Mouse (Mus musculus): ENCODE measurements around the gene Adgra3. TPM values are rescaled to one million over a fixed set of nuclear protein-coding genes. Genes with fewer than 3 reads are reported as not detected.

The Adgra3 gene
- total and polyA plus RNA-seq, 2 experiments from 2014 or later, result 6.7 to 32.7 TPM

DNA sequence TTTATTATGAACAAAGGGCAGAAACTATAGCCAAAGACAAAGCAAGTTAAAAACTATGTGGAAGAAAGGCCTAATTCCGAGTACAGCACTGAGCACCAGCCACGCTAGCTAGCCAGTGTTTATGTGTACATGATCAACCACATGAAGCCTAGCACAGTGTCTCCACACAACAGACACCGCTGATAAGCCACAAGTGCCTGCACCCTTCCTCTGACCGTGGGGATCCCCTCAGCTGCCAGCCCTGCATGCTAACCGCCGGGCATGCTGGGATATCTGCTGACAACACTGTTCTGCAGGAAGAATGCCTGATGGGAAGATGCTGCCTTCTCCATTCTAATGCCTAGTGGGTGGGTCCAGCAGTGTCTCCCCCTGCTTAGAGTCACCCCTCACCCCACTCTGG lies 34.7 kb downstream of the Adgra3 start:
- TF ChIP-seq EP300 (IDR thresholded peaks at IDR 0.05; ENCODE audit: low read depth) (no peak), CTCF (IDR thresholded peaks at IDR 0.05; ENCODE audit: low read depth) (no peak)
- Histone ChIP-seq H3K4me3 (ENCODE audit: low read depth, low read length) (no peak overlapping the region), H3K9me3 (replicated peaks; ENCODE audit: control insufficient read depth, low read length) (no peaks in the 10 kb centered on the region), H3K4me2 (ENCODE audit: low read depth, low read length) (no peak overlapping the region), H3K36me3 (replicated peaks; ENCODE audit: control insufficient read depth, insufficient read depth, low read length) (peaks cover 9% of the 10 kb centered on the region; the same call in 1 of the 2 replicates), H3K27me3 (ENCODE audit: control insufficient read depth, insufficient read depth, low read length) (no peaks in the 10 kb centered on the region), H3K4me1 (ENCODE audit: control insufficient read depth, insufficient read depth) (peaks cover 10% of the 10 kb centered on the region), H3K27ac (ENCODE audit: low read depth) (no peak overlapping the region), H3K9ac (replicated peaks; ENCODE audit: low read depth, low read length) (no peak overlapping the region)
- 57% methylated on average over 6 of the region's 6 CpGs for WGBS
- DNase-seq (ENCODE audit: low spot score) (no peak), ATAC-seq (ENCODE audit: insufficient read depth, low read depth) (no peak)

GRCm38 (mm10) chr5:50015987-50016587 lies 42.7 kb downstream of the Adgra3 start:
- 82% methylated on average over 5 of the region's 5 CpGs for WGBS
- no peak for TF ChIP-seq CTCF (IDR thresholded peaks at IDR 0.05; ENCODE audit: low read depth)
- no peak for TF ChIP-seq EP300 (IDR thresholded peaks at IDR 0.05; ENCODE audit: low read depth)
- H3K4me1 ChIP-seq (ENCODE audit: control insufficient read depth, insufficient read depth), result no peaks in the 10 kb centered on the region
- ATAC-seq (ENCODE audit: insufficient read depth, low read depth) (no peak), DNase-seq (ENCODE audit: low spot score) (no peak)
- H3K27ac ChIP-seq (ENCODE audit: low read depth), result no peak overlapping the region
- H3K36me3 ChIP-seq (replicated peaks; ENCODE audit: control insufficient read depth, insufficient read depth, low read length), result peaks cover 12% of the 10 kb centered on the region; the same call in 1 of the 2 replicates
- H3K27me3 ChIP-seq (ENCODE audit: control insufficient read depth, insufficient read depth, low read length), result no peaks in the 10 kb centered on the region
- H3K4me2 ChIP-seq (ENCODE audit: low read depth, low read length), result no peak overlapping the region
- H3K9ac ChIP-seq (replicated peaks; ENCODE audit: low read depth, low read length), result no peak overlapping the region
- H3K9me3 ChIP-seq (replicated peaks; ENCODE audit: control insufficient read depth, low read length), result no peaks in the 10 kb centered on the region
- no peak overlapping the region for H3K4me3 ChIP-seq (ENCODE audit: low read depth, low read length)

GRCm38 (mm10) chr5:50015147-50015697 lies 43.6 kb downstream of the Adgra3 start:
- no peaks in the 10 kb centered on the region for H3K27me3 ChIP-seq (ENCODE audit: control insufficient read depth, insufficient read depth, low read length)
- H3K9me3 ChIP-seq (replicated peaks; ENCODE audit: control insufficient read depth, low read length), result no peaks in the 10 kb centered on the region
- no peak overlapping the region for H3K4me3 ChIP-seq (ENCODE audit: low read depth, low read length)
- no peak overlapping the region for H3K4me2 ChIP-seq (ENCODE audit: low read depth, low read length)
- H3K36me3 ChIP-seq (replicated peaks; ENCODE audit: control insufficient read depth, insufficient read depth, low read length), result peaks cover 17% of the 10 kb centered on the region; the same call in 1 of the 2 replicates
- no peak for TF ChIP-seq EP300 (IDR thresholded peaks at IDR 0.05; ENCODE audit: low read depth)
- TF ChIP-seq CTCF (IDR thresholded peaks at IDR 0.05; ENCODE audit: low read depth), result no peak
- no peaks in the 10 kb centered on the region for H3K4me1 ChIP-seq (ENCODE audit: control insufficient read depth, insufficient read depth)
- no peak for DNase-seq (ENCODE audit: low spot score)
- ATAC-seq (ENCODE audit: insufficient read depth, low read depth), result no peak
- no peak overlapping the region for H3K9ac ChIP-seq (replicated peaks; ENCODE audit: low read depth, low read length)
- H3K27ac ChIP-seq (ENCODE audit: low read depth), result no peak overlapping the region
- 84% methylated on average over 5 of the region's 5 CpGs for WGBS

- H3K9me3 ChIP-seq (replicated peaks; ENCODE audit: control insufficient read depth, low read length), result no peaks in the 10 kb centered on the region
- H3K4me3 ChIP-seq (ENCODE audit: low read depth, low read length), result no peak overlapping the region
- no peak for ATAC-seq (ENCODE audit: insufficient read depth, low read depth)
- no peak overlapping the region for H3K9ac ChIP-seq (replicated peaks; ENCODE audit: low read depth, low read length)
- WGBS, result 78% methylated on average over 7 of the region's 7 CpGs
- no peaks in the 10 kb centered on the region for H3K27me3 ChIP-seq (ENCODE audit: control insufficient read depth, insufficient read depth, low read length)
- DNase-seq (ENCODE audit: low spot score), result no peak
- H3K4me1 ChIP-seq (ENCODE audit: control insufficient read depth, insufficient read depth), result no peaks in the 10 kb centered on the region
- TF ChIP-seq CTCF (IDR thresholded peaks at IDR 0.05; ENCODE audit: low read depth) (no peak), EP300 (IDR thresholded peaks at IDR 0.05; ENCODE audit: low read depth) (no peak)
- no peak overlapping the region for H3K27ac ChIP-seq (ENCODE audit: low read depth)
- H3K4me2 ChIP-seq (ENCODE audit: low read depth, low read length), result no peak overlapping the region
- H3K36me3 ChIP-seq (replicated peaks; ENCODE audit: control insufficient read depth, insufficient read depth, low read length), result peaks cover 18% of the 10 kb centered on the region; the same call in 1 of the 2 replicates
These were observed 44.1 kb downstream of the Adgra3 start for GRCm38 (mm10) chr5:50014658-50015057.

- no peak for ATAC-seq (ENCODE audit: insufficient read depth, low read depth)
- DNase-seq (ENCODE audit: low spot score), result no peak
- Histone ChIP-seq H3K27me3 (ENCODE audit: control insufficient read depth, insufficient read depth, low read length) (no peaks in the 10 kb centered on the region), H3K27ac (ENCODE audit: low read depth) (no peak overlapping the region), H3K4me1 (ENCODE audit: control insufficient read depth, insufficient read depth) (no peaks in the 10 kb centered on the region), H3K9me3 (replicated peaks; ENCODE audit: control insufficient read depth, low read length) (no peaks in the 10 kb centered on the region), H3K9ac (replicated peaks; ENCODE audit: low read depth, low read length) (no peak overlapping the region), H3K36me3 (replicated peaks; ENCODE audit: control insufficient read depth, insufficient read depth, low read length) (peaks cover 21% of the 10 kb centered on the region; the same call in 1 of the 2 replicates), H3K4me2 (ENCODE audit: low read depth, low read length) (no peak overlapping the region), H3K4me3 (ENCODE audit: low read depth, low read length) (no peak overlapping the region)
- TF ChIP-seq EP300 (IDR thresholded peaks at IDR 0.05; ENCODE audit: low read depth) (no peak), CTCF (IDR thresholded peaks at IDR 0.05; ENCODE audit: low read depth) (no peak)
- WGBS, result 75% methylated on average over 4 of the region's 4 CpGs
These were observed 44.8 kb downstream of the Adgra3 start for GRCm38 (mm10) chr5:50013965-50014364.

Measured in heart, postnatal 0 days (tissue).